Mouse (Mus musculus): ENCODE data around the gene Aldoc. TPM values are rescaled to one million over a fixed set of nuclear protein-coding genes. Genes with fewer than 3 reads are reported as not detected.
"Not testable (repeated sequence)": the region's sequence is repeated elsewhere in the genome, so short reads cannot be mapped to it uniquely, and the experiment has no call there.

Aldoc gene
- 32.5 and 55.1 TPM in 2 replicates for polyA plus RNA-seq (2011; ENCODE audit: insufficient read depth, insufficient read length, low read depth, missing spikeins)

DNA sequence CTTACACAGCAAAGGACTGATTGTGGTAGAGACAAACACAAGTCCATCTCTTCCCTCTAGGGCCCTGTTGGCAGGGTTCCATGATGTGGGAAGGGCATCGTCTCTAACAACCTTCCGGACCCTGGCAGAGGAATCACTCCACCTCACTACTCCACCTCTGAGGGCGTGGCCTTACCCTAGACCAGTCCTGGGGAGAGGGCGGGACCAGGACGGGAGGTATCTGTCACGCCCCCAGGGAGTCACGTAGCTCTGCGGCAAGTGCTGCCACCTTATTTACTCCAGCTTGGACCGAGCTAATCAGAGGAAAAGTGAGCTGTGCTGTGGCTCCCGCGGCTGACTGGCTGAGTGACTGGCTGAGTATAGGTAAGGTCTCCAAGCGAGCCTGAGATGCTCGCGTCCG is at the start of gene Aldoc:
Gene Aldoc, plus strand, starts transcription at position 109 of the 400 bp plus-strand sequence.
- Histone ChIP-seq H3K27ac (ENCODE audit: insufficient read depth, low read length) (peak within 1 kb of the TSS; percentile 14; the same call in 1 of the 2 replicates), H3K9me3 (replicated peaks; ENCODE audit: control insufficient read depth, insufficient read depth, low read length, poor library complexity, severe bottlenecking) (no peaks in the 10 kb centered on the region), H3K4me1 (ENCODE audit: control insufficient read depth, insufficient read depth, low read length) (no peaks in the 10 kb centered on the region), H3K27me3 (ENCODE audit: control insufficient read depth, insufficient read depth, low read length, poor library complexity, severe bottlenecking) (no peaks in the 10 kb centered on the region), H3K4me3 (ENCODE audit: low read depth, low read length) (peak within 1 kb of the TSS; percentile 64), H3K9ac (ENCODE audit: low read depth, poor library complexity, severe bottlenecking) (peak within 1 kb of the TSS; percentile 16; the same call in 1 of the 2 replicates), H3K36me3 (ENCODE audit: control insufficient read depth, insufficient read depth, low read length, poor library complexity, severe bottlenecking) (peaks cover 39% of the 10 kb centered on the region)
- TF ChIP-seq POLR2A (IDR thresholded peaks at IDR 0.05; ENCODE audit: insufficient read depth, low read length) (peak; percentile 71), EP300 (IDR thresholded peaks at IDR 0.05; ENCODE audit: insufficient read depth, low read depth, low read length) (peak; percentile 40; the same call in 1 of the 2 replicates), CTCF (IDR thresholded peaks at IDR 0.05; ENCODE audit: low read depth, low read length) (no peak)

DNA sequence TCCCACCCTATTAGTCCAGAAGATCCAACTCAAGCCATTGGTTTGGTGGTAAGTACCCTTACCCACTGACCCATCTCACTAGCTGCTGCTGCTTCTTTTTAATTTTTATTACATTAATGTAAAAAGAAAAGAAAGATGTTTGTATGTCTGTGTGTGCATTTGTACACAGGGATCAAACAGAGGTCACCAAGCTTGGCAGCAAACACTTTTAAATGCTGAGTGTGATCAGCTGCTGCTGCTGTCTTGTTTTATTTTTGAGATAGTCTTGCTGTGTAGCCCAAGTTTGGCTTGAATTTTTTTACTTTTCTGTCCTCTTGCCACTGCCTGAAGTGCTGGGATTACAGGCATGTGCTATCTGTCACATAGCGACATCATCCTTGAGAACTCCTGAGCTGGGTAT is 47.2 kb upstream of the Aldoc start:
- no peak overlapping the region for H3K9ac ChIP-seq (ENCODE audit: low read depth, poor library complexity, severe bottlenecking)
- H3K27me3 ChIP-seq (ENCODE audit: control insufficient read depth, insufficient read depth, low read length, poor library complexity, severe bottlenecking), result no peaks in the 10 kb centered on the region
- no peak overlapping the region for H3K4me3 ChIP-seq (ENCODE audit: low read depth, low read length)
- no peaks in the 10 kb centered on the region for H3K9me3 ChIP-seq (replicated peaks; ENCODE audit: control insufficient read depth, insufficient read depth, low read length, poor library complexity, severe bottlenecking)
- TF ChIP-seq EP300 (IDR thresholded peaks at IDR 0.05; ENCODE audit: insufficient read depth, low read depth, low read length), result no peak
- TF ChIP-seq CTCF (IDR thresholded peaks at IDR 0.05; ENCODE audit: low read depth, low read length), result no peak
- no peak for TF ChIP-seq POLR2A (IDR thresholded peaks at IDR 0.05; ENCODE audit: insufficient read depth, low read length)
- no peaks in the 10 kb centered on the region for H3K4me1 ChIP-seq (ENCODE audit: control insufficient read depth, insufficient read depth, low read length)
- no peak overlapping the region for H3K27ac ChIP-seq (ENCODE audit: insufficient read depth, low read length)
- peaks cover 92% of the 10 kb centered on the region for H3K36me3 ChIP-seq (ENCODE audit: control insufficient read depth, insufficient read depth, low read length, poor library complexity, severe bottlenecking)

DNA sequence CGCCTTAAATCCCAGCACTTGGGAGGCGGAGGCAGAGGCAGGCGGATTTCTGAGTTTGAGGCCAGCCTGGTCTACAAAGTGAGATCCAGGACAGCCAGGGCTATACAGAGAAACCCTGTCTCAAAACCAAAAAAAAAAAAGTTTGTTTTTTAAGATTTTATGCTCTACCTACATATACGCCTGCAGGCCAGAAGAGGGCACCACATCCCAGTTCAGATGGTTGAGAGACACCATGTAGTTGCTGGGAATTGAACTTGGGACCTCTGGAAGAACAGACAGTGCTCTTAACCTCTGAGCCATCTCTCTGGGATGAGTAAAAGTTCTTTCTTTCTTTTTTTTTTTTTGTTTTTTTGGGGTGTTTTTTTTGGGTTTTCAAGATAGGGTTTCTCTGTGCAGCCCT is 46.6 kb upstream of the Aldoc start:
- not testable (repeated sequence) for H3K27ac ChIP-seq (ENCODE audit: insufficient read depth, low read length); H3K9me3 ChIP-seq (replicated peaks; ENCODE audit: control insufficient read depth, insufficient read depth, low read length, poor library complexity, severe bottlenecking); H3K4me3 ChIP-seq (ENCODE audit: low read depth, low read length); H3K27me3 ChIP-seq (ENCODE audit: control insufficient read depth, insufficient read depth, low read length, poor library complexity, severe bottlenecking); H3K4me1 ChIP-seq (ENCODE audit: control insufficient read depth, insufficient read depth, low read length); H3K9ac ChIP-seq (ENCODE audit: low read depth, poor library complexity, severe bottlenecking)
- TF ChIP-seq CTCF (IDR thresholded peaks at IDR 0.05; ENCODE audit: low read depth, low read length), result peak; percentile 26
- H3K36me3 ChIP-seq (ENCODE audit: control insufficient read depth, insufficient read depth, low read length, poor library complexity, severe bottlenecking), result peaks cover 94% of the 10 kb centered on the region

GRCm38 (mm10) chr11:78278853-78279252 is 43.9 kb upstream of the Aldoc start:
- H3K27me3 ChIP-seq (ENCODE audit: control insufficient read depth, insufficient read depth, low read length, poor library complexity, severe bottlenecking), result no peaks in the 10 kb centered on the region
- TF ChIP-seq POLR2A (IDR thresholded peaks at IDR 0.05; ENCODE audit: insufficient read depth, low read length), result no peak
- TF ChIP-seq EP300 (IDR thresholded peaks at IDR 0.05; ENCODE audit: insufficient read depth, low read depth, low read length), result no peak
- no peak for TF ChIP-seq CTCF (IDR thresholded peaks at IDR 0.05; ENCODE audit: low read depth, low read length)
- no peak overlapping the region for H3K27ac ChIP-seq (ENCODE audit: insufficient read depth, low read length)
- no peak overlapping the region for H3K9ac ChIP-seq (ENCODE audit: low read depth, poor library complexity, severe bottlenecking)
- peaks cover 92% of the 10 kb centered on the region for H3K36me3 ChIP-seq (ENCODE audit: control insufficient read depth, insufficient read depth, low read length, poor library complexity, severe bottlenecking)
- H3K4me3 ChIP-seq (ENCODE audit: low read depth, low read length), result no peak overlapping the region
- H3K4me1 ChIP-seq (ENCODE audit: control insufficient read depth, insufficient read depth, low read length), result no peaks in the 10 kb centered on the region
- H3K9me3 ChIP-seq (replicated peaks; ENCODE audit: control insufficient read depth, insufficient read depth, low read length, poor library complexity, severe bottlenecking), result no peaks in the 10 kb centered on the region

DNA sequence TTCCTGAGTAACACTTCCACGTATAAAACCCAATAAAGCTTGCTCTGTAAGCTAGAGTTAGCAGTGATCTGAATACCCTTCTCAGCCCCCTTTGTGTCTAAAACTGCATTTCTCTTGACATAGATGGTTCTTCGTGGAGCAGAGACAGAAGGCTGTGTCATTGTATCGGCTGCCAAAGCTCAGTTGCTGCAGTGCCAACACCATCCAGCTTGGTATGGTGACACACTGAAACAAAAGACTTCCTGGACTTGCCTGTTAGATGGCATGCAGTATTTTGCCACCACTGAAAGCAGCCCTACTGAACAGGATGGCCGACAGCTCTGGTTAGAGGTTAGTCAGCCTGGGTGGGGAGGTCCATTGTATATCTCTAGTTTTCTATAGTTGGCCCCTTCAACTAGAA is 43.2 kb upstream of the Aldoc start:
- no peak overlapping the region for H3K9ac ChIP-seq (ENCODE audit: low read depth, poor library complexity, severe bottlenecking)
- TF ChIP-seq EP300 (IDR thresholded peaks at IDR 0.05; ENCODE audit: insufficient read depth, low read depth, low read length), result no peak
- no peak for TF ChIP-seq POLR2A (IDR thresholded peaks at IDR 0.05; ENCODE audit: insufficient read depth, low read length)
- no peak for TF ChIP-seq CTCF (IDR thresholded peaks at IDR 0.05; ENCODE audit: low read depth, low read length)
- no peaks in the 10 kb centered on the region for H3K4me1 ChIP-seq (ENCODE audit: control insufficient read depth, insufficient read depth, low read length)
- no peaks in the 10 kb centered on the region for H3K27me3 ChIP-seq (ENCODE audit: control insufficient read depth, insufficient read depth, low read length, poor library complexity, severe bottlenecking)
- H3K4me3 ChIP-seq (ENCODE audit: low read depth, low read length), result no peak overlapping the region
- H3K9me3 ChIP-seq (replicated peaks; ENCODE audit: control insufficient read depth, insufficient read depth, low read length, poor library complexity, severe bottlenecking), result no peaks in the 10 kb centered on the region
- H3K36me3 ChIP-seq (ENCODE audit: control insufficient read depth, insufficient read depth, low read length, poor library complexity, severe bottlenecking), result peaks cover 92% of the 10 kb centered on the region
- no peak overlapping the region for H3K27ac ChIP-seq (ENCODE audit: insufficient read depth, low read length)

- Histone ChIP-seq H3K4me3 (ENCODE audit: low read depth, low read length) (no peak overlapping the region), H3K9ac (ENCODE audit: low read depth, poor library complexity, severe bottlenecking) (no peak overlapping the region), H3K9me3 (replicated peaks; ENCODE audit: control insufficient read depth, insufficient read depth, low read length, poor library complexity, severe bottlenecking) (no peaks in the 10 kb centered on the region), H3K27ac (ENCODE audit: insufficient read depth, low read length) (no peak overlapping the region), H3K36me3 (ENCODE audit: control insufficient read depth, insufficient read depth, low read length, poor library complexity, severe bottlenecking) (peaks cover 77% of the 10 kb centered on the region), H3K4me1 (ENCODE audit: control insufficient read depth, insufficient read depth, low read length) (no peaks in the 10 kb centered on the region), H3K27me3 (ENCODE audit: control insufficient read depth, insufficient read depth, low read length, poor library complexity, severe bottlenecking) (no peaks in the 10 kb centered on the region)
- no peak for TF ChIP-seq POLR2A (IDR thresholded peaks at IDR 0.05; ENCODE audit: insufficient read depth, low read length)
- TF ChIP-seq EP300 (IDR thresholded peaks at IDR 0.05; ENCODE audit: insufficient read depth, low read depth, low read length), result no peak
- no peak for TF ChIP-seq CTCF (IDR thresholded peaks at IDR 0.05; ENCODE audit: low read depth, low read length)
Measured at GRCm38 (mm10) chr11:78289146-78289763, 33.5 kb upstream of the Aldoc start.
